Mouse (Mus musculus) MEL (cell line): ENCODE measurements at regions not wholly inside any gene's neighbourhood (a gene's known extent, or its start where the extent isn't known, plus 50 kb on each side); places are given as distances from the start of the nearest gene placed in this dataset.

ENCODE experiments used
- DNase-seq: peaks from one replicate; pipeline ENCODE4 v3.0.0; 2011; ENCODE audit warnings: low read depth, low spot score
- H3K27ac ChIP-seq: 2 replicates; pipeline ENCODE4 v1.5.1; 2012; ENCODE audit warnings: low read depth, mild to moderate bottlenecking, control low read depth, low read length, moderate library complexity; ENCODE audit not compliant: control insufficient read depth
- H3K27me3 ChIP-seq, 2 experiments: fragments of 150-350 bp in 1 of 2; sonication (generic) in 1 of 2; 2 replicates each; pipeline ENCODE4 v1.6.1; 2012; ENCODE audit warnings: low read length in 2 of 2, mild to moderate bottlenecking in 2 of 2, improper control_type of control experiment in 1 of 2, moderate library complexity in 1 of 2; ENCODE audit not compliant: insufficient read depth in 2 of 2, control insufficient read depth in 1 of 2
- H3K36me3 ChIP-seq, 2 experiments: 2 replicates each; pipeline ENCODE4 v1.6.1; 2012 to 2014; ENCODE audit warnings: low read length in 2 of 2, improper control_type of control experiment in 1 of 2, inconsistent platforms in 1 of 2, mild to moderate bottlenecking in 1 of 2; ENCODE audit not compliant: insufficient read depth in 2 of 2, control insufficient read depth in 1 of 2
- H3K4me1 ChIP-seq, 2 experiments: fragments of 150-350 bp in 1 of 2; sonication (generic) in 1 of 2; 2 replicates each; pipeline ENCODE4 v1.6.1; 2012; ENCODE audit warnings: low read length in 2 of 2, improper control_type of control experiment in 1 of 2, mild to moderate bottlenecking in 1 of 2; ENCODE audit not compliant: insufficient read depth in 2 of 2, control insufficient read depth in 1 of 2
- H3K4me3 ChIP-seq, 2 experiments: fragments of 150-350 bp in 1 of 2; sonication (generic) in 1 of 2; 2 replicates each; pipeline ENCODE4 v1.5.1; 2012; ENCODE audit warnings: low read depth in 2 of 2, low read length in 2 of 2, mild to moderate bottlenecking in 2 of 2, moderate library complexity in 2 of 2, control low read depth in 1 of 2, improper control_type of control experiment in 1 of 2; ENCODE audit not compliant: control insufficient read depth in 1 of 2, insufficient read depth in 1 of 2
- H3K79me2 ChIP-seq: 2 replicates; pipeline ENCODE4 v1.6.1; 2012; ENCODE audit warnings: mild to moderate bottlenecking, low read length, moderate library complexity; ENCODE audit not compliant: control insufficient read depth, poor library complexity, insufficient read depth
- H3K9ac ChIP-seq: 2 replicates; pipeline ENCODE4 v1.6.1; 2012; ENCODE audit warnings: low read depth, mild to moderate bottlenecking, control low read depth, low read length, moderate library complexity; ENCODE audit not compliant: control insufficient read depth, poor library complexity, severe bottlenecking
- H3K9me3 ChIP-seq: fragments of 150-350 bp; sonication (generic); replicated peaks from 2 replicates; pipeline ENCODE4 v1.6.1; 2012; ENCODE audit warnings: mild to moderate bottlenecking, low read length, improper control_type of control experiment, moderate library complexity; ENCODE audit not compliant: insufficient read depth
- BHLHE40 ChIP-seq: IDR thresholded peaks from 2 replicates; pipeline ENCODE4 v1.6.1; 2012; ENCODE audit warnings: low read depth, mild to moderate bottlenecking, inconsistent platforms, low read length, improper control_type of control experiment, borderline replicate concordance
- CHD2 ChIP-seq: IDR thresholded peaks from 2 replicates; pipeline ENCODE4 v1.6.1; 2011; ENCODE audit warnings: low read length, improper control_type of control experiment
- CTCF ChIP-seq, 3 experiments: IDR thresholded peaks in 2 of 3; conservative IDR thresholded peaks in 1 of 3; 2 replicates each; pipeline ENCODE4 v1.5.1; 2011 to 2012; ENCODE audit warnings: low read length in 3 of 3, low read depth in 2 of 3, mild to moderate bottlenecking in 2 of 3, improper control_type of control experiment in 1 of 3, inconsistent platforms in 1 of 3, mixed read lengths in 1 of 3, moderate library complexity in 1 of 3; ENCODE audit not compliant: control insufficient read depth in 1 of 3, insufficient read depth in 1 of 3, poor library complexity in 1 of 3, severe bottlenecking in 1 of 3
- ELF1 ChIP-seq: IDR thresholded peaks from 2 replicates; pipeline ENCODE4 v1.6.1; 2014; ENCODE audit warnings: low read depth, mild to moderate bottlenecking, inconsistent platforms, low read length, improper control_type of control experiment, moderate library complexity
- EP300 ChIP-seq, 2 experiments: IDR thresholded peaks; 2 replicates each; pipeline ENCODE4 v1.6.1; 2011; ENCODE audit warnings: improper control_type of control experiment in 2 of 2, low read length in 2 of 2, low read depth in 1 of 2, mild to moderate bottlenecking in 1 of 2
- ETS1 ChIP-seq: IDR thresholded peaks from 2 replicates; pipeline ENCODE4 v1.6.1; 2012; ENCODE audit warnings: low read depth, mild to moderate bottlenecking, inconsistent platforms, low read length, improper control_type of control experiment, moderate library complexity
- GATA1 ChIP-seq: IDR thresholded peaks from 2 replicates; pipeline ENCODE4 v1.6.1; 2011; ENCODE audit warnings: low read depth, low read length, improper control_type of control experiment
- HCFC1 ChIP-seq: IDR thresholded peaks from 2 replicates; pipeline ENCODE4 v1.6.1; 2012; ENCODE audit warnings: low read depth, mild to moderate bottlenecking, inconsistent platforms, low read length, improper control_type of control experiment, moderate library complexity
- JUND ChIP-seq: IDR thresholded peaks from 2 replicates; pipeline ENCODE4 v1.6.1; 2011; ENCODE audit warnings: low read depth, mild to moderate bottlenecking, improper control_type of control experiment, low read length
- MAFK ChIP-seq: IDR thresholded peaks from 2 replicates; pipeline ENCODE4 v1.6.1; 2011; ENCODE audit warnings: low read depth, mild to moderate bottlenecking, low read length, improper control_type of control experiment, borderline replicate concordance
- MEF2A ChIP-seq: IDR thresholded peaks from 2 replicates; pipeline ENCODE4 v1.6.1; 2014; ENCODE audit warnings: low read depth, mild to moderate bottlenecking, inconsistent platforms, low read length, improper control_type of control experiment; ENCODE audit not compliant: poor library complexity, insufficient replicate concordance, severe bottlenecking; ENCODE audit errors: extremely low read depth
- MXI1 ChIP-seq: IDR thresholded peaks from 2 replicates; pipeline ENCODE4 v1.6.1; 2011; ENCODE audit warnings: mild to moderate bottlenecking, low read depth, low read length, improper control_type of control experiment
- MYB ChIP-seq: IDR thresholded peaks from 2 replicates; pipeline ENCODE4 v1.6.1; 2011; ENCODE audit warnings: mild to moderate bottlenecking, low read depth, low read length, improper control_type of control experiment
- NRF1 ChIP-seq: IDR thresholded peaks from 2 replicates; pipeline ENCODE4 v1.6.1; 2014; ENCODE audit warnings: low read depth, mild to moderate bottlenecking, inconsistent platforms, low read length, improper control_type of control experiment, moderate library complexity; ENCODE audit not compliant: poor library complexity, insufficient read depth, severe bottlenecking
- POLR2A ChIP-seq, 2 experiments: IDR thresholded peaks; 2 replicates each; pipeline ENCODE4 v1.6.1; 2011 to 2012; ENCODE audit warnings: low read length in 2 of 2, mild to moderate bottlenecking in 2 of 2, control low read depth in 1 of 2, improper control_type of control experiment in 1 of 2, low read depth in 1 of 2, moderate library complexity in 1 of 2; ENCODE audit not compliant: control insufficient read depth in 1 of 2, insufficient read depth in 1 of 2, poor library complexity in 1 of 2
- POLR2AphosphoS2 ChIP-seq: IDR thresholded peaks from 2 replicates; pipeline ENCODE4 v1.6.1; 2011; ENCODE audit warnings: low read length, improper control_type of control experiment
- POLR2AphosphoS5 ChIP-seq: IDR thresholded peaks from 2 replicates; pipeline ENCODE4 v1.6.1; 2012; ENCODE audit warnings: low read depth, borderline replicate concordance, mild to moderate bottlenecking, inconsistent platforms, low read length, moderate library complexity, mixed read lengths
- RAD21 ChIP-seq: IDR thresholded peaks from 2 replicates; pipeline ENCODE4 v1.6.1; 2011; ENCODE audit warnings: mild to moderate bottlenecking, low read depth, low read length, improper control_type of control experiment
- RCOR1 ChIP-seq: IDR thresholded peaks from 2 replicates; pipeline ENCODE4 v1.6.1; 2012; ENCODE audit warnings: low read depth, mild to moderate bottlenecking, inconsistent platforms, low read length, improper control_type of control experiment
- SIN3A ChIP-seq: IDR thresholded peaks from 2 replicates; pipeline ENCODE4 v1.6.1; 2012; ENCODE audit warnings: low read length, improper control_type of control experiment, inconsistent platforms
- TCF12 ChIP-seq: IDR thresholded peaks from 2 replicates; pipeline ENCODE4 v1.6.1; 2014; ENCODE audit warnings: low read depth, mild to moderate bottlenecking, inconsistent platforms, low read length, improper control_type of control experiment, moderate library complexity
- UBTF ChIP-seq: IDR thresholded peaks from 2 replicates; pipeline ENCODE4 v1.6.1; 2012; ENCODE audit warnings: low read depth, mild to moderate bottlenecking, inconsistent platforms, low read length, improper control_type of control experiment, moderate library complexity, borderline replicate concordance; ENCODE audit not compliant: insufficient read depth
- USF1 ChIP-seq: IDR thresholded peaks from 2 replicates; pipeline ENCODE4 v1.6.1; 2014; ENCODE audit warnings: low read depth, mild to moderate bottlenecking, inconsistent platforms, low read length, improper control_type of control experiment, moderate library complexity
- ZKSCAN1 ChIP-seq: IDR thresholded peaks from 2 replicates; pipeline ENCODE4 v1.6.1; 2012; ENCODE audit warnings: low read depth, mild to moderate bottlenecking, inconsistent platforms, low read length, improper control_type of control experiment, moderate library complexity
- ZMIZ1 ChIP-seq: IDR thresholded peaks from 2 replicates; pipeline ENCODE4 v1.6.1; 2012; ENCODE audit warnings: low read depth, mild to moderate bottlenecking, inconsistent platforms, low read length, improper control_type of control experiment, moderate library complexity

GRCm38 (mm10) chr2:3887845-3888433, 129.6 kb upstream of the Frmd4a start:
- Histone ChIP-seq H3K36me3 (no peaks in the 10 kb centered on the region), H3K4me1 (no peaks in the 10 kb centered on the region)
- no peak for TF ChIP-seq MEF2A
- no peak for TF ChIP-seq BHLHE40
- TF ChIP-seq UBTF, result no peak
- no peak for TF ChIP-seq ELF1
- no peak for TF ChIP-seq ETS1
- no peak for TF ChIP-seq POLR2AphosphoS5
- no peak for TF ChIP-seq ZMIZ1
- no peak for TF ChIP-seq EP300 (IDR thresholded peaks at IDR 0.05; ENCODE audit: low read depth in 1 of 2, low read length in 2 of 2)
- no peak for TF ChIP-seq ZKSCAN1
- no peak for TF ChIP-seq RAD21
- no peak for TF ChIP-seq GATA1
- no peak for TF ChIP-seq POLR2A (IDR thresholded peaks at IDR 0.05; ENCODE audit: control insufficient read depth in 1 of 2, insufficient read depth in 1 of 2, low read depth in 1 of 2, low read length in 2 of 2, poor library complexity in 1 of 2)
- no peak for TF ChIP-seq JUND
- TF ChIP-seq, all 39 proteins: peak for 0
- Histone ChIP-seq H3K4me3 (no peak overlapping the region), H3K27me3 (peaks cover 0 to 2% of the 10 kb centered on the region in 2 experiments; a peak in 2 of 4 replicates), H3K79me2 (no peaks in the 10 kb centered on the region), H3K9me3 (no peaks in the 10 kb centered on the region), H3K9ac (no peak overlapping the region), H3K27ac (no peak overlapping the region)
- DNase-seq, result no peak

GRCm38 (mm10) chr2:3889381-3889780, 128.1 kb upstream of the Frmd4a start:
- Histone ChIP-seq H3K79me2 (no peaks in the 10 kb centered on the region), H3K27ac (no peak overlapping the region), H3K9me3 (no peaks in the 10 kb centered on the region), H3K36me3 (no peaks in the 10 kb centered on the region), H3K4me1 (no peaks in the 10 kb centered on the region), H3K27me3 (peaks cover 0 to 2% of the 10 kb centered on the region in 2 experiments; a peak in 2 of 4 replicates), H3K9ac (no peak overlapping the region), H3K4me3 (no peak overlapping the region)
- no peak for DNase-seq
- TF ChIP-seq MAFK (no peak), SIN3A (no peak), POLR2A (IDR thresholded peaks at IDR 0.05; ENCODE audit: control insufficient read depth in 1 of 2, insufficient read depth in 1 of 2, low read depth in 1 of 2, low read length in 2 of 2, poor library complexity in 1 of 2) (no peak), UBTF (no peak), HCFC1 (no peak), JUND (no peak), EP300 (IDR thresholded peaks at IDR 0.05; ENCODE audit: low read depth in 1 of 2, low read length in 2 of 2) (no peak), MEF2A (no peak), USF1 (no peak), CHD2 (no peak), ETS1 (no peak), POLR2AphosphoS2 (no peak), MYB (no peak), RCOR1 (no peak), CTCF (IDR thresholded peaks at IDR 0.05 in 2 of 3, conservative IDR thresholded peaks at IDR 0.05 in 1 of 3; ENCODE audit: control insufficient read depth in 1 of 3, insufficient read depth in 1 of 3, low read depth in 2 of 3, low read length in 3 of 3, poor library complexity in 1 of 3, severe bottlenecking in 1 of 3) (no peak), ZKSCAN1 (no peak), TCF12 (no peak), POLR2AphosphoS5 (no peak), MXI1 (no peak), NRF1 (no peak)
